Mouse (Mus musculus) adrenal gland, postnatal 0 days (tissue): Measurements from ENCODE around the gene Kmo. TPM values are rescaled to one million over a fixed set of nuclear protein-coding genes. Genes with fewer than 3 reads are reported as not detected.

ENCODE experiments used
- polyA plus RNA-seq: library from polyadenylated mRNA; unstranded; fragments of >200 nt; fragmentation: Nextera tagmentation; extraction: Ambion mirVana; gene quantifications from 2 replicates; pipeline ENCODE4 v1.2.1, GENCODE M21; 2015

The Kmo gene
- polyA plus RNA-seq = 0.79 and 1.1 TPM in 2 replicates

DNA sequence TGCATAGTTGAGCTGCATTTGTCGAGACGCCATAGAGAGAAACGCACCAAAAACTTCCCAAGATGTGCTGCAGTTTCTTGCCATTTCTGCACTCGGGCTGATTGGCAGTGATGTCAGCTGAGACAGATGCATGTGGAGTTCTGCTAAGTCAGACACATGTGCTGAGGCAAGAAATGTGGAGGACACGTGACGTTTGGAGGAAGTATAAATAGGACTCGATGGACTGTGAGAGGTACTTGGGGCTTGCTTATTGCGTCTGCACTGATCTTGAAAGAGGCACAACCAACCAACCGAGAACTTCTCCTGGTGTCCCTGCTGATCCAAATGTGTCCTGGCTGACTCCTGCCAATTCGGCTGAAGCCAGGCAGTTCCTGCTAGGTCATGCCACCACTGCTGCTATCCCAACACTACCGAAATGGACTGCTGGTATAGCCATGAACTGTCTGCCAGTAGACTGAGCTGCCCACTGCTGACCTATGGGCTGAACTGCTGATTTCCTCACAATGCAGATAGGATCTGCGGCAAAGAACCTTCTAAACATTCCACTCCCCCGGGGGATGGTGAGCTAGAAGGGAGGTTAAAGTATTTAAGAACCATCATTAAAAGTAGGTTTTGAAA, at the start of gene Kmo:
Gene Kmo, plus strand, starts transcription at position 568 of the 618 bp plus-strand sequence.

DNA sequence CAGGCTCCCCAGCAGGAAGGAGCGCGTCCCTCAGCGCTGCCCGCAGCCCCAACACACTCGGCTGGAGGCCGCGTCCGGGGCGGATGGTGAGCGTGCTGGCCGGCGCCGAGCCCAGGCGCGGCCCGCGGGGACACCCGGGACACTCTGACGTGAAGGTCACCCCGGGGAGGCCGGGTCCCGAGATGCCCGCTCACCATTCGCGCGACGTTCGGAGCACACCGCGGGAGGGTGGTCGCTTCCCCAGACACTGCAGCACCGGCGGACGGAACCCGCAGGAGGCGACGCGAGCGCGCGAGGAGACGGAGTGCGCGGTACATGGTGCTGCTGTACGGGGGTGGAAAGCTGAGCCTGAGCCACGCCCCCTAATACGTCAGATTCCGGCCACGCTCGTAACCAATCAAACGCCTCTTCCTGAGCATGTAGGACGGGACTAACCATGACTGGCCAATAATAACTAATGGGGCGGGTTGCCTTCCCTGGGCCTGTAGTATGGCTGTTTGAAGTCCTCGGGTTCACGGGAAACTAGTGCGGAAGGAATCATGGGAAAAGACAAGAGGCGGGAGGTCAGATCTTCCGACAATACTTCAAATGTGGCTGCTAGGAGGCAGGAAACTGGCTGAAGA, 5.2 kb downstream of the Kmo start, which contains the start of gene Fh1:
Gene Fh1, minus strand, starts transcription at position 379 of the 623 bp plus-strand sequence.

DNA sequence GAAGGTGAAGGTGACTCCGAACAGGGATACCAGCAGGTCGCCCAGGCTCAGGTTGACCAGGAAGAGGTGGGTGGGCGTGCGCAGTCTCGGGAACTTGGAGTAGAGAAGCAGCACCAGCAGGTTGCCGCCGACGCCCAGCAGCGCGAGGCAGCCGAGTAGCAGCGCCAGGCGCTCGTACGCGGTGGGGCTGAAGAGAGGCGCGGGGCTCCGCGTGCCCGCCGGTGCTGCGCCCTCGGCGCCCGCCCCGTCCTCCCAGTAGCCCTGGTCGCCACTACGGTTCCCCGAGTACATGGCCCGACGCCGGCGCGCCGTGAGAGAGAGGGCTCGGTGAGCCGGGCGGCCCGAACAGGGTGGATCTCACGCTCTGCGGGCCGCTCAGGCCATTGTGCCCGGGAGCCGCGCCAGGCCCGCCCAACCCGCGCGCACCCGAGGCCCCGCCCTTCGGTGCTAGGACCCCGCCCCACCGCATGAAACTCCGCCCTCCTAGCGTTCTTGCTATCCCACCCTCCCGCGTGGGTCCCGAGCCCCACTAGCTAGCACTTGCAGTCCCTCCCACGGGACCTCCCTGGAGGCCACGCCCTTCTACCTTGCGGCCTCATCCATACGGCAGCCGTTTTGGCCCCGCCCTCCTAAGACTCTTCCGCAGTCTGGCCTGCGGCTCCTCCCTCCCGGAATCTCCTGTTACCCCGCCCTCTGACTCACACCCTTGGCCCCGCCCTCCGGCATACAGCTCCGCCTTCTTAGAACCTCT, 72.2 kb downstream of the Kmo start, which contains the start of the genes Opn3 and Chml:
Gene Opn3, minus strand, starts transcription at position 531 of the 751 bp plus-strand sequence.
Gene Chml, minus strand, starts transcription at position 656 of the 751 bp plus-strand sequence.

DNA sequence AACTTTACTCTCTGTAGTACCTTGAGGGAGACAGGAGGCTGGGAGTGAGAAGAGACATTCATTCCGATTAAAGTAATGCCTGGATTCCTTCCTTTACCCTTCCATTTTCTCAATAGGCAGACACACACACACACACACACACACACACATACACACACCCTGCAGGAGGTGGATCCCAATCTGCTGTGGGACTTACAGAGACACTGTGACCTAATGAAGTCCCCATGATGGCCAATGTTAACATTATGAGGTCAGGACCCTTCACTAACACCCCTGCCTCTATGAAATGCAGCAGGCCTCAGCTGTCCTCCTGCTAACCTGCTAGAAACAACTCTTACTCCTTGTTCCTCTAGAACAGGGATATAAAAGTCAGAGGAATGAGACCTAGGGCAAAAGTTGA, 78.1 kb downstream of the Kmo start, which contains the start of gene Wdr64:
Gene Wdr64, plus strand, starts transcription at position 301 of the 400 bp plus-strand sequence.

Other genes with a start within 250 kb of the Kmo start
- gene Rgs7, start 127.9 kb upstream of the Kmo start, polyA plus RNA-seq = 8.4 and 15.4 TPM in 2 replicates
- 82.3 and 114 TPM in 2 replicates for gene Fh1, start 5.3 kb downstream of the Kmo start, polyA plus RNA-seq
- gene Opn3, start 72.4 kb downstream of the Kmo start, polyA plus RNA-seq = 4.1 and 7.5 TPM in 2 replicates
- gene Chml, start 72.5 kb downstream of the Kmo start, polyA plus RNA-seq = 1.2 and 1.3 TPM in 2 replicates
- gene Wdr64, start 78.2 kb downstream of the Kmo start, polyA plus RNA-seq = not detected in 2 replicates